In the genomic region with DNA sequence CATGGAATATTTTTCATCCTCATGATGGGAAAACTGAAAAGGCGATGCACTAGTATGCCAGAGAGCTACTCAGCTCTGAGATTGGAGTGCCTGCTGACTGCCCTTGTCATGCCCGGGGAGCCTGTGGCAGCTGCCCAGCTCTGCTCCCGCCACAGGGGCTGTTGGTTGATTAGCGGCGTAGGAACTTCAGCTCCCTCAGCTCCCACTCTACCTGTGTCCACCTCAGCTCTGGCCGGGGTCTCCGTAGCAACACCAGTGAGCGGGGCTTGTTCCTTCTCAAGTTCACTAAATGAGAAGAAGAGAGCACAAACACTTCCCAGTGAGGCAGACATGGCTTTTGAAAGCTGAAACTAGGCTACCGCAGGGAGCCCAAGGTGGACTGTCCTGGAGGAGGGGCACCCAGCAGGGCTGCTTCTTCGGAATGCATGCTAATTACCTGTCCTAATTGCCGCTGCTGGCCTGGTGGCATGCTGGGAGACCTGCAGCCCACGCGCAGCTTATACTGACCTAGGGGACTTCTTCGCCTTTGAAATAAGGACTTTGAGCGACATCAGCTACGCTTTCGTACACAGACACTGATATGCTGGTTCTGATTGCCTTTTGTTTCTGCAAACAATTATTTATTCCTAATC, we compare ENCODE assay signal across 8 mouse cellular contexts.
A peak's percentile ranks its signal among the peaks of the same experiment; 100 is the strongest.
DNase-seq lines count a peak whose midpoint lies in the region; ATAC-seq lines count a peak whose summit lies in the region.

No protein-coding gene starts in this region.

- no peak overlapping the region for H3K9ac ChIP-seq in limb, embryonic 11.5 days (ENCODE audit: low read length)

- no peak overlapping the region for H3K27ac ChIP-seq in limb, embryonic 11.5 days (replicated peaks; ENCODE audit: low read depth, low read length)

- WGBS in limb, embryonic 11.5 days, result 3% methylated on average over 17 of the region's 17 CpGs

- peak overlapping the region; percentile 15; the same call in 1 of the 2 replicates for H3K4me3 ChIP-seq in limb, embryonic 11.5 days (ENCODE audit: low read depth, low read length)

- peaks cover 10% of the 10 kb centered on the region for H3K4me1 ChIP-seq in limb, embryonic 11.5 days (ENCODE audit: control insufficient read depth, insufficient read depth, low read length)

- peak overlapping the region; percentile 47 for H3K4me2 ChIP-seq in limb, embryonic 11.5 days (ENCODE audit: low read depth, severe bottlenecking)

- H3K9me3 ChIP-seq in limb, embryonic 11.5 days (ENCODE audit: control insufficient read depth, low read length), result no peaks in the 10 kb centered on the region

- no peaks in the 10 kb centered on the region for H3K27me3 ChIP-seq in limb, embryonic 11.5 days (ENCODE audit: control insufficient read depth, insufficient read depth, low read length)

- H3K36me3 ChIP-seq in limb, embryonic 11.5 days (ENCODE audit: control insufficient read depth, insufficient read depth, low read length), result no peaks in the 10 kb centered on the region

- DNase-seq in cerebellum, postnatal 14 days, result peak; percentile 19 to 25
- no peak for DNase-seq in cerebellum, postnatal 36 days
- peak; percentile 53 for DNase-seq in thymus, postnatal 25 days
- no peak for DNase-seq in thymus, postnatal 0 days (ENCODE audit: low spot score)
- DNase-seq in limb, embryonic 11.5 days (ENCODE audit: low spot score), result peak; percentile 49
- peak; percentile 65 for DNase-seq in retina, postnatal 1 day
- no peak for DNase-seq in adrenal gland, adult 2 months
- DNase-seq in kidney, adult 8-10 months, result no peak

- ATAC-seq in limb, embryonic 11.5 days (ENCODE audit: insufficient number of reproducible peaks, low FRiP score, low TSS enrichment, low read depth), result no peak

Comparison
In these comparisons a context has a peak if more than half of its experiments do, and no peak if none do; other contexts are left out.
1. DNase-seq: peak in cerebellum, postnatal 14 days (2 of 2), thymus, postnatal 25 days (single experiment), limb, embryonic 11.5 days (single experiment) and retina, postnatal 1 day (single experiment); none in cerebellum, postnatal 36 days (0 of 2), thymus, postnatal 0 days (single experiment), adrenal gland, adult 2 months (single experiment) and kidney, adult 8-10 months (0 of 2).